Mouse (Mus musculus): Measurements from ENCODE around the gene Lcn12. TPM values are rescaled to one million over a fixed set of nuclear protein-coding genes. Genes with fewer than 3 reads are reported as not detected.

Lcn12 gene
- total RNA-seq (2021), result not detected in 2 replicates
- long read RNA-seq, experiment 1, result 0 reads
- long read RNA-seq, experiment 2, result 0 reads

DNA sequence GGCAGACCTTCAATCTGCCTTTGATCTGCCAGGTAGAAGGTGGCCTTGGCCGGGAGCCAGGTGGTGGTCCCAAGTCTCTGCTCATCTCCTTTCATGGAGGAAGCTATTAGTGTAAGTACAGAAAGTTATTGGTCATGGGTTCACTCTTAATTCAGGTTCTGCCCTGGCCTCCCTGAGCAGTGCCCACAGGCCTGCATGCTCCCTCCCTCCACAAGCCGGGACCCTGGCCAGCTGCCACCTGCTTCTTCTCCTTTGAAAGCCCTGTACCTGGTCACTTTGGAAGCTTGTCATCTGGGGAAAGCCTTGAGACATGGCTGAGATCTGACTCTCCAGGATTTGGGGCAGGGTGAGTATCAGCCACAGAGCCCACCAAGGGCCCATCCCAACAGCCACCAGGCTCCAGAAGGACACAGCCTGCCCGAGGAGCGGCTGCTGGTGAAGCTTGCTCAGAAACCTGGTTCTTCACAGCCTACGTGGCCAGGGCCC is at the start of gene Lcn12:
Gene Lcn12 (minus strand): TSS at position 436 of the 486 bp plus-strand sequence.
- no peak for DNase-seq

GRCm38 (mm10) chr2:25541644-25542367 is 48.1 kb upstream of the Lcn12 start:
- DNase-seq, result no peak

GRCm38 (mm10) chr2:25540541-25540948 is 46.8 kb upstream of the Lcn12 start:
- DNase-seq, result peak; percentile 56

- peak; percentile 81 for DNase-seq
Measured at GRCm38 (mm10) chr2:25536531-25536930, 42.8 kb upstream of the Lcn12 start.

- DNase-seq, result no peak
Measured at GRCm38 (mm10) chr2:25534866-25535182, 41.1 kb upstream of the Lcn12 start.

- DNase-seq, result peak; percentile 93
Measured at GRCm38 (mm10) chr2:25534178-25534865, 40.6 kb upstream of the Lcn12 start.

- no peak for DNase-seq
Measured at GRCm38 (mm10) chr2:25533707-25534106, 40.0 kb upstream of the Lcn12 start.

- no peak for DNase-seq
Measured at GRCm38 (mm10) chr2:25526510-25527302, 33.0 kb upstream of the Lcn12 start.

GRCm38 (mm10) chr2:25509912-25510311 is 16.2 kb upstream of the Lcn12 start:
- DNase-seq, result no peak

- DNase-seq, result peak; percentile 54
Measured at GRCm38 (mm10) chr2:25506964-25507363, 13.3 kb upstream of the Lcn12 start.

GRCm38 (mm10) chr2:25505860-25506259 is 12.1 kb upstream of the Lcn12 start:
- no peak for DNase-seq

GRCm38 (mm10) chr2:25505000-25505399 is 11.3 kb upstream of the Lcn12 start:
- no peak for DNase-seq

DNA sequence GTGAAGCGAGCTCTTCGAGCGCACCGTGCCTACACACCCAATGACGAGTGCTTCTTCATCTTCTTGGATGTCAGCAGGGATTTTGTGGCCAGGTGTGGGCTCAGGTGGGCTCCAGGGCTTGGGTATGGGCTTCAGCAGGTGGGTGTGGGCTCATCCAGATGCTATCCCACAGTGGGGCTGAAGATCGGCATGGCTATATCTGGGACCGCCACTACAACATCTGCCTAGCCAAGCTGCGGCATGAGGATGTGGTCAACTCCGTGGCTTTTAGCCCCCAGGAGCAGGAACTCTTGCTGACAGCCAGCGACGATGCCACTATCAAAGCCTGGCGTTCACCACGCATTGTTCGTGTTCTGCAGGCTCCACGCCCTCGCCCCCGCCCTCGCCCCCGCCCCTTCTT is 10.8 kb upstream of the Lcn12 start:
- DNase-seq, result no peak

- no peak for DNase-seq
Measured at GRCm38 (mm10) chr2:25502726-25503125, 9.0 kb upstream of the Lcn12 start.

GRCm38 (mm10) chr2:25501593-25502486 is 8.1 kb upstream of the Lcn12 start, which contains the start of gene C8g:
TSS of gene C8g (minus strand) at chr2:25501719.
- DNase-seq, result peak; percentile 38

- DNase-seq, result peak; percentile 93
Measured at GRCm38 (mm10) chr2:25500576-25501405, 7.1 kb upstream of the Lcn12 start, which contains the start of gene Fbxw5. TSS of gene Fbxw5 (plus strand) at chr2:25500750.

- no peak for DNase-seq
Measured at GRCm38 (mm10) chr2:25500071-25500575, 6.4 kb upstream of the Lcn12 start.

DNA sequence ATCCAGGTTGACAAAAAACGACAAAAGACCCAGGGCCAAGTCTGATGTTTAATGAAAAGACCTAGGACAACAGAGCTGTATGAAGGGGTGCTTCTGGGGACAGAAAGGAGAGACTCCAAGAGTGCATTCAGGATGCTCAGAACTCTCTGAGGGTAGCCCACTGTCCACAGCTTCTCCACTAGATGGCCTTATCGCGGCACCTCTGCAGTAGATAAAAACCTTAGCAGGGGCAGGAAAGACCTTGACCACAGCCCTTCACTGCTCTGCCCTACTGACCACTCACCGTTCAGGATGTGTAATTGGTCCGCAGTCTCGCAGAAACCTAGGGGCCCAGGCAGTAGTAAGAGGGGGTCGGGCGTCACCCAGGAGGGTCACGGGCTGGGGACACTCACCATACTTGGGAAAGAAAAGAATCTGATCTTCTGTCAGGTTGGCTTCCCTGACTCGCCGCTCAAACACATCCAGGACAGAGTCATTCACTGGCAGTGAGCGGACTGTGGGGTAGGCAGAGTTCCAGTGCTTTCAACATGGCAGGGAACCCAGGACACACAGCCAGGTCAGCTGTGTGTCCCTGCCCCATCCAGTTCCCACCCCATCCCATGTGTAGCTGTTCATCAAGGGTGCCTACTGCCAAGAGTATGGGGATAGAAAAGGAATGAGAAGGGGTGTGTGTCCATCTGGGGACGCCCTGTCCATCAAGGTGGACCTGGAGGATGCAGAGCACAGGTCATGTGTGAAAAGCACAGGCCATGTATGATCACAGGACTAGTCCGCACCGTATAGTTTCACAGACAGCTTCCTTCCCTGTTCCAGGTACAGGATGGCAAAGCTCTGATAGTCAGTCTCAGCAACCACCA is 5.1 kb upstream of the Lcn12 start:
- DNase-seq, result peak; percentile 37

- DNase-seq, result no peak
Measured at GRCm38 (mm10) chr2:25497846-25498575, 4.3 kb upstream of the Lcn12 start.
